Mouse (Mus musculus): ENCODE measurements around the gene Mapre1. TPM values are rescaled to one million over a fixed set of nuclear protein-coding genes. Genes with fewer than 3 reads are reported as not detected.
A peak's percentile ranks its signal among the peaks of the same experiment; 100 is the strongest.

Gene Mapre1
- polyA plus RNA-seq, 1 experiment, result 32.4 TPM

GRCm38 (mm10) chr2:153723098-153723497 is 18.0 kb upstream of the Mapre1 start:
- Histone ChIP-seq H3K4me3 (replicated peaks; ENCODE audit: control insufficient read depth, low read depth, low read length) (no peak overlapping the region), H3K27ac (ENCODE audit: control insufficient read depth, insufficient read depth, low read depth, low read length, poor library complexity) (no peak overlapping the region), H3K4me1 (ENCODE audit: control insufficient read depth, insufficient read depth, low read length) (no peaks in the 10 kb centered on the region)
- TF ChIP-seq POLR2A (IDR thresholded peaks at IDR 0.05; ENCODE audit: borderline replicate concordance, control insufficient read depth, low read depth, low read length), result no peak
- TF ChIP-seq CTCF (IDR thresholded peaks at IDR 0.05; ENCODE audit: control insufficient read depth, insufficient read depth, low read length), result no peak
- WGBS, result 72% methylated on average over 1 of the region's 1 CpGs

DNA sequence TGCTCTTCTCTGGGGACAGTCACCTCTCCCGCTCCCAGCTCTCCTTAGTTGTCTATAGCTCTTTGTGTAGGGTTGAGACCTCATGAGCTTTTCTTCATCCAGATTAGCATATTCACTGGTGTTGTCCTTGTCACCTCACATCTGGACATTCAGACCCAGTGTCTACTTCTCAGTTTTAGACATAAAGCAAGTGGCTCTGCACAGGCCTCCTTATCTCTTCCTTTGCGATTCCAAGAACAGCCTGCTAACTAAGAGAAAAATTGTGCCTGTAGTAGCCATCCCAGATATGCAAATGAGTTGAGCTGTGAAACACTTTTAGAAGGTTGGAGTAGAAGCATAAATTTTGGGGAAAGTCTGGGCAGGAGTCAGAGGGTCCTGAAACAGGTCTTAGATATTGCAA is 16.6 kb upstream of the Mapre1 start:
- no peak overlapping the region for H3K4me3 ChIP-seq (replicated peaks; ENCODE audit: control insufficient read depth, low read depth, low read length)
- no peaks in the 10 kb centered on the region for H3K4me1 ChIP-seq (ENCODE audit: control insufficient read depth, insufficient read depth, low read length)
- TF ChIP-seq CTCF (IDR thresholded peaks at IDR 0.05; ENCODE audit: control insufficient read depth, insufficient read depth, low read length), result no peak
- TF ChIP-seq POLR2A (IDR thresholded peaks at IDR 0.05; ENCODE audit: borderline replicate concordance, control insufficient read depth, low read depth, low read length), result no peak
- H3K27ac ChIP-seq (ENCODE audit: control insufficient read depth, insufficient read depth, low read depth, low read length, poor library complexity), result no peak overlapping the region
- WGBS, result 76% methylated on average over 2 of the region's 2 CpGs

- Histone ChIP-seq H3K4me3 (replicated peaks; ENCODE audit: control insufficient read depth, low read depth, low read length) (no peak overlapping the region), H3K27ac (ENCODE audit: control insufficient read depth, insufficient read depth, low read depth, low read length, poor library complexity) (no peak overlapping the region), H3K4me1 (ENCODE audit: control insufficient read depth, insufficient read depth, low read length) (no peaks in the 10 kb centered on the region)
- 72% methylated on average over 2 of the region's 2 CpGs for WGBS
- TF ChIP-seq POLR2A (IDR thresholded peaks at IDR 0.05; ENCODE audit: borderline replicate concordance, control insufficient read depth, low read depth, low read length) (no peak), CTCF (IDR thresholded peaks at IDR 0.05; ENCODE audit: control insufficient read depth, insufficient read depth, low read length) (no peak)
These were observed 16.2 kb upstream of the Mapre1 start for GRCm38 (mm10) chr2:153724871-153725270.

- TF ChIP-seq POLR2A (IDR thresholded peaks at IDR 0.05; ENCODE audit: borderline replicate concordance, control insufficient read depth, low read depth, low read length) (no peak), CTCF (IDR thresholded peaks at IDR 0.05; ENCODE audit: control insufficient read depth, insufficient read depth, low read length) (no peak)
- Histone ChIP-seq H3K27ac (ENCODE audit: control insufficient read depth, insufficient read depth, low read depth, low read length, poor library complexity) (no peak overlapping the region), H3K4me3 (replicated peaks; ENCODE audit: control insufficient read depth, low read depth, low read length) (no peak overlapping the region), H3K4me1 (ENCODE audit: control insufficient read depth, insufficient read depth, low read length) (no peaks in the 10 kb centered on the region)
- WGBS, result 96% methylated on average over 4 of the region's 4 CpGs
These were observed 15.8 kb upstream of the Mapre1 start for GRCm38 (mm10) chr2:153725291-153725690.

- no peak for TF ChIP-seq POLR2A (IDR thresholded peaks at IDR 0.05; ENCODE audit: borderline replicate concordance, control insufficient read depth, low read depth, low read length)
- no peak for TF ChIP-seq CTCF (IDR thresholded peaks at IDR 0.05; ENCODE audit: control insufficient read depth, insufficient read depth, low read length)
- no peak overlapping the region for H3K27ac ChIP-seq (ENCODE audit: control insufficient read depth, insufficient read depth, low read depth, low read length, poor library complexity)
- no peaks in the 10 kb centered on the region for H3K4me1 ChIP-seq (ENCODE audit: control insufficient read depth, insufficient read depth, low read length)
- 36% methylated on average over 4 of the region's 4 CpGs for WGBS
- no peak overlapping the region for H3K4me3 ChIP-seq (replicated peaks; ENCODE audit: control insufficient read depth, low read depth, low read length)
These were observed 7.0 kb upstream of the Mapre1 start for GRCm38 (mm10) chr2:153734033-153734432.

GRCm38 (mm10) chr2:153741437-153742065 is 477 bp downstream of the Mapre1 start:
- no peak for TF ChIP-seq CTCF (IDR thresholded peaks at IDR 0.05; ENCODE audit: control insufficient read depth, insufficient read depth, low read length)
- no peak for TF ChIP-seq POLR2A (IDR thresholded peaks at IDR 0.05; ENCODE audit: borderline replicate concordance, control insufficient read depth, low read depth, low read length)
- no peaks in the 10 kb centered on the region; the same call in 1 of the 2 replicates for H3K4me1 ChIP-seq (ENCODE audit: control insufficient read depth, insufficient read depth, low read length)
- under 1% methylated on average over 56 of the region's 56 CpGs for WGBS
- peak overlapping the region; percentile 91 for H3K27ac ChIP-seq (ENCODE audit: control insufficient read depth, insufficient read depth, low read depth, low read length, poor library complexity)
- peak overlapping the region; percentile 92 for H3K4me3 ChIP-seq (replicated peaks; ENCODE audit: control insufficient read depth, low read depth, low read length)

- TF ChIP-seq POLR2A (IDR thresholded peaks at IDR 0.05; ENCODE audit: borderline replicate concordance, control insufficient read depth, low read depth, low read length) (no peak), CTCF (IDR thresholded peaks at IDR 0.05; ENCODE audit: control insufficient read depth, insufficient read depth, low read length) (no peak)
- Histone ChIP-seq H3K4me3 (replicated peaks; ENCODE audit: control insufficient read depth, low read depth, low read length) (no peak overlapping the region), H3K27ac (ENCODE audit: control insufficient read depth, insufficient read depth, low read depth, low read length, poor library complexity) (no peak overlapping the region), H3K4me1 (ENCODE audit: control insufficient read depth, insufficient read depth, low read length) (no peaks in the 10 kb centered on the region; the same call in 1 of the 2 replicates)
These were observed 6.9 kb downstream of the Mapre1 start for GRCm38 (mm10) chr2:153747994-153748393.

DNA sequence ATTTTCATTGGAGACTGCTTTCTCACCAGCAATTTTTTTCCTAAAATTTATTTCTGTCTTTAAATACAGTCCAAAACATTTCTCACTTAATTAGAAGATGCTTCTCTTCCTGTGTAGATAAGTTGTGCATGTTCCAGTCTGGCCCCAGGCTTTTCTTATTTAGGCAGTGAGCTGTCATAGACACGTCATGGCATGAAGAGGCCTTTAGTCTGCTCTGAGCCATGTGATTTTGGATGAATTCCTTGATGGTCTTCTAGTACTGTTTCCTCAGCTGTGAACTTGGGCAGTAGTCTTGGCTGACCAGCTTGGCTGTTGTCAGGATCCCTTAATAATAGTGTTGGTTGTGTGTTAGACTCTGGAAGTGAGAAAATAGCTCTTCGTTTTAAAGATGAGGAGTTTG is 9.3 kb downstream of the Mapre1 start:
- H3K27ac ChIP-seq (ENCODE audit: control insufficient read depth, insufficient read depth, low read depth, low read length, poor library complexity), result no peak overlapping the region
- TF ChIP-seq POLR2A (IDR thresholded peaks at IDR 0.05; ENCODE audit: borderline replicate concordance, control insufficient read depth, low read depth, low read length) (no peak), CTCF (IDR thresholded peaks at IDR 0.05; ENCODE audit: control insufficient read depth, insufficient read depth, low read length) (no peak)

DNA sequence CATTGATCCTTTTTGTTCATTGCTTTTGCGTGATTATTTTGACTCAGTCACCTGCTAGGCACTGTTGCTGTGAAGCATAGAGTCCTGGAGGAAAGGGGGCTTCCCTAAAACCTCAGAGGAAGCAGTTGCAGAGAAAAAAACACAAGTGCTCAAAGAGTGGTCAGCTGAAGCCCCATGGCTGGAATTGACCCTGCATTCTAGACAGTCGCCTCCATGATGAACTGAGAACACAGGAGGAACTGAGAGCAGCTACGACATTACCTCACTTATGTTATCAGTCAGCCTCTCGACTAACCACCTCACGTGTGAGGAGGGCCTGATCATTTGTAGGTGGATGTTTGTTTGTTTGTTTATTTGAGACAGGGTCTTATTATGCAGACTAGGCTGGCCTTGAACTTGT is 21.0 kb downstream of the Mapre1 start:
- TF ChIP-seq CTCF (IDR thresholded peaks at IDR 0.05; ENCODE audit: control insufficient read depth, insufficient read depth, low read length) (no peak), POLR2A (IDR thresholded peaks at IDR 0.05; ENCODE audit: borderline replicate concordance, control insufficient read depth, low read depth, low read length) (no peak)
- no peak overlapping the region for H3K4me3 ChIP-seq (replicated peaks; ENCODE audit: control insufficient read depth, low read depth, low read length)
- no peaks in the 10 kb centered on the region for H3K4me1 ChIP-seq (ENCODE audit: control insufficient read depth, insufficient read depth, low read length)
- no peak overlapping the region for H3K27ac ChIP-seq (ENCODE audit: control insufficient read depth, insufficient read depth, low read depth, low read length, poor library complexity)
- WGBS, result 82% methylated on average over 5 of the region's 5 CpGs

More for the DNA sequence above, 9.3 kb downstream of the Mapre1 start:
- H3K4me3 ChIP-seq (replicated peaks; ENCODE audit: control insufficient read depth, low read depth, low read length), result no peak overlapping the region
- 79% methylated on average over 2 of the region's 2 CpGs for WGBS
- no peaks in the 10 kb centered on the region for H3K4me1 ChIP-seq (ENCODE audit: control insufficient read depth, insufficient read depth, low read length)
